Comparison of ENCODE assay signal across 34 mouse cellular contexts in the genomic region with DNA sequence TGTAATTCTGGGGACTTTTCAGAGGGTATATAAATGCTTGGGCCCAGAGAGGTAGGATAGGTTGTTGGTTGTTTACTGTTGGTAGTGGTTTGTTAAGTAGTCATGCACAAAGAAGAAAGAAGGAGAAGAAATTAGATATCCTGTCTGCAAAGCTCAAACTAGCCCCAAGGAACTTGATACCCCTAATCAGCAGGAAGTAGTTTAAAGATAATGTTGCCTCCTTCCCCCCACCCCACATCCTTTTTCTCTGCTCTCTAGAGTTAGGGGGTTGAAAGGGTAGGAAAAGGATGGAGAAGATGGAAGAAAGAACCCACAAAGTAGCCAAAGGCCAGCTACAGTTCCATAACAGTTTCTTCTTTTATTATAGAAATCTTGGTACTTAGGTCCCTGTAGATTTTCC.
"Had no signal": no experiment of that assay in that cellular context is flagged by ENCODE, and none has a peak within 500 bp of the region (broad histone marks: within the 10 kb centered on the region; RNA-seq: fewer than 3 reads in every experiment).

No protein-coding gene starts in this region.

- H3K27me3 ChIP-seq: heart, embryonic 12.5 days; heart, embryonic 13.5 days; heart, embryonic 15.5 days; hindbrain, embryonic 12.5 days; hindbrain, embryonic 13.5 days; hindbrain, embryonic 15.5 days; intestine, embryonic 15.5 days; kidney, embryonic 15.5 days had no signal

- H3K9ac ChIP-seq: heart, embryonic 12.5 days; heart, embryonic 13.5 days; heart, embryonic 15.5 days; hindbrain, embryonic 12.5 days; hindbrain, embryonic 13.5 days; hindbrain, embryonic 14.5 days; hindbrain, embryonic 15.5 days; intestine, embryonic 15.5 days; kidney, embryonic 15.5 days had no signal

- H3K27ac ChIP-seq: heart, embryonic 10.5 days; heart, embryonic 13.5 days; heart, embryonic 15.5 days; hindbrain, embryonic 10.5 days; hindbrain, embryonic 12.5 days; hindbrain, embryonic 13.5 days; hindbrain, embryonic 14.5 days; hindbrain, embryonic 15.5 days; hindbrain, postnatal 0 days; intestine, embryonic 15.5 days; kidney, embryonic 15.5 days; kidney, postnatal 0 days; layer of hippocampus, adult 2 months had no signal

- H3K4me3 ChIP-seq: heart, embryonic 10.5 days; heart, embryonic 12.5 days; heart, embryonic 13.5 days; heart, embryonic 15.5 days; hindbrain, embryonic 10.5 days; hindbrain, embryonic 12.5 days; hindbrain, embryonic 13.5 days; hindbrain, embryonic 15.5 days; intestine, embryonic 15.5 days; kidney, embryonic 15.5 days; layer of hippocampus, adult 2 months had no signal

- DNase-seq: heart, postnatal 10 days; heart, postnatal 14 days; heart, postnatal 36 days; heart, postnatal 4 days; kidney, adult 11 months; kidney, adult 18-20 months; kidney, adult 2 months; kidney, adult 8-10 months; kidney, adult 9 months; kidney, postnatal 10 days; kidney, postnatal 14 days; kidney, postnatal 25 days; kidney, postnatal 36 days; kidney, postnatal 4 days; layer of hippocampus, adult 9-11 months; layer of hippocampus, postnatal 36 days had no signal

- H3K4me1 ChIP-seq: hindbrain, embryonic 10.5 days; hindbrain, embryonic 12.5 days; hindbrain, embryonic 13.5 days; hindbrain, embryonic 15.5 days; intestine, embryonic 15.5 days; kidney, embryonic 15.5 days had no signal

- H3K9me3 ChIP-seq: heart, embryonic 10.5 days; heart, embryonic 12.5 days; heart, embryonic 15.5 days; hindbrain, embryonic 10.5 days; hindbrain, embryonic 12.5 days; hindbrain, embryonic 13.5 days; hindbrain, embryonic 15.5 days; intestine, embryonic 15.5 days; kidney, embryonic 15.5 days had no signal

- ATAC-seq: hindbrain, embryonic 16.5 days; hindbrain, postnatal 0 days; inflammation-experienced regulatory T-cells, adult 6 months; intestine, embryonic 15.5 days; intestine, embryonic 16.5 days; intestine, postnatal 0 days had no signal

- H3K36me3 ChIP-seq: heart, embryonic 10.5 days; heart, embryonic 12.5 days; heart, embryonic 13.5 days; heart, embryonic 15.5 days; hindbrain, embryonic 10.5 days; hindbrain, embryonic 12.5 days; hindbrain, embryonic 13.5 days; hindbrain, embryonic 15.5 days; intestine, embryonic 15.5 days; kidney, embryonic 15.5 days had no signal
